Mouse (Mus musculus) neural tube, embryonic 13.5 days (tissue): ENCODE measurements around the gene E330009J07Rik. TPM values are rescaled to one million over a fixed set of nuclear protein-coding genes. Genes with fewer than 3 reads are reported as not detected.

Experiments
- ATAC-seq: fragments of 200-750 bp; cut with Nextera tagmentation; 2 replicates; pipeline ENCODE4 v1.8.0; 2017; ENCODE audit warnings: low read depth, mild to moderate bottlenecking, moderate TSS enrichment, moderate library complexity
- H3K27ac ChIP-seq: fragments of 300-500 bp; sonication (generic); replicated peaks from 2 replicates; pipeline ENCODE4 v1.5.1; 2015; ENCODE audit warnings: moderate library complexity, mild to moderate bottlenecking, inconsistent platforms
- H3K27me3 ChIP-seq: fragments of 300-500 bp; sonication (generic); 2 replicates; pipeline ENCODE4 v1.6.1; 2015; ENCODE audit warnings: mild to moderate bottlenecking, inconsistent platforms
- H3K36me3 ChIP-seq: fragments of 300-500 bp; sonication (generic); 2 replicates; pipeline ENCODE4 v1.6.1; 2015; ENCODE audit warnings: mild to moderate bottlenecking, inconsistent platforms
- H3K4me1 ChIP-seq: fragments of 300-500 bp; sonication (generic); replicated peaks from 2 replicates; pipeline ENCODE4 v1.6.1; 2015; ENCODE audit warnings: inconsistent platforms
- H3K4me2 ChIP-seq: fragments of 300-500 bp; sonication (generic); 2 replicates; pipeline ENCODE4 v1.6.1; 2015; ENCODE audit warnings: inconsistent platforms, mild to moderate bottlenecking, moderate library complexity
- H3K4me3 ChIP-seq: fragments of 300-500 bp; sonication (generic); 2 replicates; pipeline ENCODE4 v1.5.1; 2015; ENCODE audit warnings: mild to moderate bottlenecking, inconsistent platforms
- H3K9ac ChIP-seq: fragments of 300-500 bp; sonication (generic); 2 replicates; pipeline ENCODE4 v1.6.1; 2015; ENCODE audit warnings: moderate library complexity, mild to moderate bottlenecking, inconsistent platforms
- H3K9me3 ChIP-seq: fragments of 300-500 bp; sonication (generic); 2 replicates; pipeline ENCODE4 v1.6.1; 2016; ENCODE audit warnings: inconsistent platforms
- WGBS: fragments of 180-500 bp; shearing (Covaris S2); methylation state at CpG from one replicate; pipeline ENCODE4 v1.1.7; 2015; 5-methylcytosine and 5-hydroxymethylcytosine counted together
- polyA plus RNA-seq: library from polyadenylated mRNA; unstranded; fragments of >200 nt; fragmentation: Nextera tagmentation; extraction: Ambion mirVana; gene quantifications from 2 replicates; pipeline ENCODE4 v1.2.1, GENCODE M21; 2015

The E330009J07Rik gene
- polyA plus RNA-seq, 1 experiment from 2014 or later: 12.3 TPM

DNA sequence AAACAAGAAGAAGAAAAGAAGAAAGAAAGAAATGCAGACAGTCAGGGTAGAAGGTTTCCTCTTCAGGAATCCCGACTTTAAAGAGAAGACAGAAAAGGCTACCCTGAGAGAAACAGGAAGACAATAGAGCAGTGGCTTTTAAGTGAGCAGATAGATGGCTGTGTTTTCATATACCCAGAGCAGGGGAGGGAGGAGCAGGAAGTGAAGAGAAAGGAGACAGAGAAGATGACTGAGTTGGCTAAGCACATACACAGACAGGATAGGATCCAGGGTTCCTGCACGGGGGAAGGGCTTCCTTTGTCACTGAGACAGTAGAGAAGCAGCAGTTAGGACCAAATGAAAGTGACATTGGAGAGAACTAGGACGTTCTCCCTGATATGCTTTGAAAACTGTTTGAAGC is 50.3 kb downstream of the E330009J07Rik start:
- Histone ChIP-seq H3K27me3 (no peaks in the 10 kb centered on the region), H3K9me3 (no peaks in the 10 kb centered on the region), H3K36me3 (peaks cover 21% of the 10 kb centered on the region), H3K4me3 (no peak overlapping the region), H3K4me2 (no peak overlapping the region), H3K27ac (no peak overlapping the region), H3K4me1 (no peaks in the 10 kb centered on the region), H3K9ac (no peak overlapping the region)
- 52% methylated on average over 3 of the region's 3 CpGs for WGBS
- ATAC-seq: no peak

GRCm38 (mm10) chr6:40381908-40382307 is 54.0 kb downstream of the E330009J07Rik start:
- H3K9me3 ChIP-seq: no peaks in the 10 kb centered on the region
- no peak overlapping the region for H3K4me2 ChIP-seq
- H3K9ac ChIP-seq: no peak overlapping the region
- no peak overlapping the region for H3K27ac ChIP-seq
- no peak overlapping the region for H3K4me3 ChIP-seq
- no peak for ATAC-seq
- WGBS: 89% methylated on average over 4 of the region's 4 CpGs
- peaks cover 21% of the 10 kb centered on the region for H3K36me3 ChIP-seq
- no peaks in the 10 kb centered on the region for H3K4me1 ChIP-seq
- H3K27me3 ChIP-seq: no peaks in the 10 kb centered on the region

DNA sequence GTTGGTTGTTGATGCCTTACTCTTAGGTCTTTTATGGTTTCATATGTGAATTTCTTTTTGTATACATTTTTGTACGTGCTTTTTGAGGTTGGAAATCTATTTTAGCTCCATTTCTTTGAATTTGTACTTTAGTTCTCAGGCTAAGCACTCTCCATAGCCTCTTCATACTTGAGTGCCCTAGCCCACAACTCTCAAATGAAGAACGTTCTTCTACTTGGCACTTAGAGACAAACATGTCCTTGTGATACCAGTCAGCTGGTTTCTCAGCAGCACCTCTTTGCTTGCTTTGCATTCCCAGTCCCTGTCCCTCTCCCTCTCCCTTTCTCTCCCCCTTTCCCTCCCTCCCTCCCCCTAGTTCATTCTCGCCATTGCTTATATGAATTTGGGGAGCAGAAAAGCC is 55.8 kb downstream of the E330009J07Rik start:
- Histone ChIP-seq H3K27me3 (no peaks in the 10 kb centered on the region), H3K27ac (no peak overlapping the region)

DNA sequence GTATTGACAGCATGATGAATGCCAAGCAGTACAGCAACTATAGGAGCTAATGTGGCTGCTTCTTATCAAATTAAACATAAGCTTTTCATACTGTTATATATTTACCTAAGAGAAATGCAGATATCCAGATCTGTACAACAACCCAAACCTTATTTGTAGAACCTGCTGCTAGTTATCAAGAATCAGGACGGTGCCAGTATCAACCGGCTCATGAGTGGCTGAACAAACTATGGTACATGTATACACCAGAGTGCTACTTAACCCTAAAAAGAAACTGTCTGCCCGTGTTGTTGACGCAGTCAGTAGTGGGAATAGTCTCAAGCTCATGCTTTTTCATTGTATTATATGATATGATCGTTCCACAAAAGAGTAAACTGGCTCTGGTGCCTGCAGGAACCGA is 64.9 kb downstream of the E330009J07Rik start:
- no peak overlapping the region for H3K4me3 ChIP-seq
- H3K27ac ChIP-seq: no peak overlapping the region
- H3K36me3 ChIP-seq: peaks cover 20% of the 10 kb centered on the region; the same call in 1 of the 2 replicates
- H3K27me3 ChIP-seq: no peaks in the 10 kb centered on the region
- no peaks in the 10 kb centered on the region for H3K4me1 ChIP-seq
- no peak overlapping the region for H3K9ac ChIP-seq
- WGBS: 96% methylated on average over 6 of the region's 6 CpGs
- ATAC-seq: no peak
- no peak overlapping the region for H3K4me2 ChIP-seq
- no peaks in the 10 kb centered on the region for H3K9me3 ChIP-seq

More for the DNA sequence above, 55.8 kb downstream of the E330009J07Rik start:
- no peaks in the 10 kb centered on the region for H3K4me1 ChIP-seq
- H3K36me3 ChIP-seq: peaks cover 23% of the 10 kb centered on the region
- H3K9ac ChIP-seq: no peak overlapping the region
- no peak overlapping the region for H3K4me2 ChIP-seq
- ATAC-seq: no peak
- no peaks in the 10 kb centered on the region for H3K9me3 ChIP-seq
- 87% methylated on average over 3 of the region's 3 CpGs for WGBS
- no peak overlapping the region for H3K4me3 ChIP-seq

- 92% methylated on average over 7 of the region's 7 CpGs for WGBS
- H3K27me3 ChIP-seq: no peaks in the 10 kb centered on the region
- H3K9me3 ChIP-seq: no peaks in the 10 kb centered on the region
- H3K4me2 ChIP-seq: no peak overlapping the region
- no peak overlapping the region for H3K4me3 ChIP-seq
- H3K9ac ChIP-seq: no peak overlapping the region
- H3K4me1 ChIP-seq: no peaks in the 10 kb centered on the region
- no peak overlapping the region for H3K27ac ChIP-seq
- peaks cover 16% of the 10 kb centered on the region for H3K36me3 ChIP-seq
- ATAC-seq: no peak
Observed at GRCm38 (mm10) chr6:40353360-40353759, 82.6 kb downstream of the E330009J07Rik start.

Other genes starting within 250 kb of the E330009J07Rik start
- 39.8 and 41.2 TPM in 2 replicates for gene Agk, start 111.0 kb downstream of the E330009J07Rik start, polyA plus RNA-seq
- gene Wee2, start 3.0 kb upstream of the E330009J07Rik start, polyA plus RNA-seq: 0.10 and 0.39 TPM in 2 replicates
- gene Ssbp1, start 35.2 kb upstream of the E330009J07Rik start, polyA plus RNA-seq: 124 and 131 TPM in 2 replicates
- gene Tas2r137, start 55.1 kb upstream of the E330009J07Rik start, polyA plus RNA-seq: 0.18 TPM in 1 of 2 replicates, not detected in the other
- 0.40 TPM in 1 of 2 replicates, not detected in the other for gene Tas2r108, start 57.4 kb upstream of the E330009J07Rik start, polyA plus RNA-seq
- gene Prss37, start 83.4 kb upstream of the E330009J07Rik start, polyA plus RNA-seq: not detected in 2 replicates
- gene Olfr461, start 118.9 kb upstream of the E330009J07Rik start, polyA plus RNA-seq: 0.14 TPM in 1 of 2 replicates, not detected in the other
- not detected in 2 replicates for gene Olfr460, start 133.4 kb upstream of the E330009J07Rik start, polyA plus RNA-seq
- 0.63 and 1.1 TPM in 2 replicates for gene Clec5a, start 149.7 kb upstream of the E330009J07Rik start, polyA plus RNA-seq
- gene Tas2r138, start 177.2 kb upstream of the E330009J07Rik start, polyA plus RNA-seq: not detected in 2 replicates
- gene Mgam, start 192.7 kb upstream of the E330009J07Rik start, polyA plus RNA-seq: 0.21 and 0.22 TPM in 2 replicates